Mouse (Mus musculus): ENCODE measurements around the gene Rbfox3. TPM values are rescaled to one million over a fixed set of nuclear protein-coding genes. Genes with fewer than 3 reads are reported as not detected.

The Rbfox3 gene
- polyA plus RNA-seq, 1 experiment: not detected

DNA sequence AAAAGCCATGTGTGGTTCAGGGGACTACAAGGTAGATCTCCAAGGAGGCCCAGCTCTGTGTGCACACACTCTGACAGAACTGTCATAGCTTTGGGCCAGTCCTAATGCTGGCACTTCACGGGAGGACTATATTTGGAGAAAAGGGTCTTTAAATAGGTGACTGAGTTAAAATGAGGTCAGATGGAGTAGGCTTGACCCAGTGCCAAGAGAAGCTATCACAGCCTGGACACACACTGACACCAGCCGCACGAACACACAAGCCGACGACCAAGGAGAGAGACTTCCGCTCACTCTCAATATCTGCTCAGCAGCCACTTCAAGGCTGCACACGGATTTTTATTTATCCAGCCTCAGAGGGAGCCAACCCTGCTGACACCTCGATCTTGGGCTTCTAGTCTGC lies 248.1 kb downstream of the Rbfox3 start:
- Histone ChIP-seq H3K27me3 (ENCODE audit: control insufficient read depth, insufficient read depth, insufficient read length) (peaks cover 32% of the 10 kb centered on the region), H3ac (ENCODE audit: control insufficient read depth, insufficient read length) (no peak overlapping the region), H3K4me2 (ENCODE audit: low read depth) (no peak overlapping the region), H3K4me3 (no peak overlapping the region), H3K79me2 (ENCODE audit: control insufficient read depth, insufficient read depth) (no peaks in the 10 kb centered on the region), H3K36me3 (ENCODE audit: control insufficient read depth, insufficient read depth) (no peaks in the 10 kb centered on the region)
- TF ChIP-seq MYOD1 (IDR thresholded peaks at IDR 0.05; ENCODE audit: control insufficient read depth in 1 of 3, insufficient read length in 2 of 3, low read depth in 2 of 3): no peak
- no peak for TF ChIP-seq MAX (IDR thresholded peaks at IDR 0.05; ENCODE audit: low read depth)
- no peak for TF ChIP-seq REST (IDR thresholded peaks at IDR 0.05; ENCODE audit: insufficient read depth, insufficient read length)
- no peak for TF ChIP-seq TCF12 (IDR thresholded peaks at IDR 0.05; ENCODE audit: insufficient read depth, poor library complexity, severe bottlenecking)
- no peak for TF ChIP-seq TCF3 (IDR thresholded peaks at IDR 0.05; ENCODE audit: insufficient read length, low read depth)
- TF ChIP-seq SRF (IDR thresholded peaks at IDR 0.05; ENCODE audit: control insufficient read depth, insufficient read length, low read depth): no peak
- TF ChIP-seq POLR2A (IDR thresholded peaks at IDR 0.05; ENCODE audit: insufficient read length, low read depth): no peak
- no peak for TF ChIP-seq USF1 (IDR thresholded peaks at IDR 0.05; ENCODE audit: low read depth)
- no peak for TF ChIP-seq CEBPB (IDR thresholded peaks at IDR 0.05; ENCODE audit: insufficient read depth, poor library complexity, severe bottlenecking)
- no peak for TF ChIP-seq E2F4 (IDR thresholded peaks at IDR 0.05; ENCODE audit: insufficient read depth)
- TF ChIP-seq MYOG (IDR thresholded peaks at IDR 0.05; ENCODE audit: control insufficient read depth in 1 of 3, insufficient read depth in 1 of 3, insufficient read length in 2 of 3, low read depth in 2 of 3): no peak
- no peak for TF ChIP-seq POLR2AphosphoS2 (IDR thresholded peaks at IDR 0.05; ENCODE audit: insufficient read length, low read depth)

DNA sequence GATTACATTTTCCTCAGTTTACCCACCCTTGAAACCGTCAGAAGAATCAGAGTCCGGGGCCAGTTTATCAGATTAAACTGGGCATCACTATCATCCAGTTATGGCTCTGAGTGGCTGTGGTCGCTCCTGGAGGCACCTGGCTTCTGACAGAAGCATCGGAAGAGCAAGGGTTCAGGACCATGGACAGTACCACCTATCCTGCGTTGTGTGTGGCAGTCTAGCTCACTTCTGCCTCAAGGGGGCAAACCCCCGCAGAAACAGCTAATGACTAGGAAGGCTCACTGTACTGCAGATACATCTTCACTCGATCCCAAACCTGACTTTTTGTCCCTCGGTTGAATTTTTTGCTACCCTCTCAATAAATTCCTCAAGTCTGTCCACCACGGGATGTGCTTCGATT lies 252.1 kb downstream of the Rbfox3 start:
- Histone ChIP-seq H3K79me2 (ENCODE audit: control insufficient read depth, insufficient read depth) (no peaks in the 10 kb centered on the region), H3ac (ENCODE audit: control insufficient read depth, insufficient read length) (no peak overlapping the region), H3K4me3 (no peak overlapping the region), H3K27me3 (ENCODE audit: control insufficient read depth, insufficient read depth, insufficient read length) (peaks cover 54% of the 10 kb centered on the region), H3K36me3 (ENCODE audit: control insufficient read depth, insufficient read depth) (no peaks in the 10 kb centered on the region), H3K4me2 (ENCODE audit: low read depth) (no peak overlapping the region)
- no peak for TF ChIP-seq E2F4 (IDR thresholded peaks at IDR 0.05; ENCODE audit: insufficient read depth)
- TF ChIP-seq REST (IDR thresholded peaks at IDR 0.05; ENCODE audit: insufficient read depth, insufficient read length): peak; percentile 98
- no peak for TF ChIP-seq MAX (IDR thresholded peaks at IDR 0.05; ENCODE audit: low read depth)

GRCm38 (mm10) chr11:118655833-118656232 lies 255.6 kb downstream of the Rbfox3 start:
- Histone ChIP-seq H3K27me3 (ENCODE audit: control insufficient read depth, insufficient read depth, insufficient read length) (peaks cover 60% of the 10 kb centered on the region), H3K36me3 (ENCODE audit: control insufficient read depth, insufficient read depth) (no peaks in the 10 kb centered on the region)
- TF ChIP-seq USF1 (IDR thresholded peaks at IDR 0.05; ENCODE audit: low read depth): no peak
- TF ChIP-seq POLR2AphosphoS2 (IDR thresholded peaks at IDR 0.05; ENCODE audit: insufficient read length, low read depth): no peak
- no peak for TF ChIP-seq TCF3 (IDR thresholded peaks at IDR 0.05; ENCODE audit: insufficient read length, low read depth)
- TF ChIP-seq TCF12 (IDR thresholded peaks at IDR 0.05; ENCODE audit: insufficient read depth, poor library complexity, severe bottlenecking): no peak
- TF ChIP-seq MAX (IDR thresholded peaks at IDR 0.05; ENCODE audit: low read depth): no peak
- TF ChIP-seq SRF (IDR thresholded peaks at IDR 0.05; ENCODE audit: control insufficient read depth, insufficient read length, low read depth): no peak
- TF ChIP-seq POLR2A (IDR thresholded peaks at IDR 0.05; ENCODE audit: insufficient read length, low read depth): no peak
- TF ChIP-seq MYOD1 (IDR thresholded peaks at IDR 0.05; ENCODE audit: control insufficient read depth in 1 of 3, insufficient read length in 2 of 3, low read depth in 2 of 3): no peak
- TF ChIP-seq CEBPB (IDR thresholded peaks at IDR 0.05; ENCODE audit: insufficient read depth, poor library complexity, severe bottlenecking): no peak
- TF ChIP-seq REST (IDR thresholded peaks at IDR 0.05; ENCODE audit: insufficient read depth, insufficient read length): no peak
- no peak for TF ChIP-seq MYOG (IDR thresholded peaks at IDR 0.05; ENCODE audit: control insufficient read depth in 1 of 3, insufficient read depth in 1 of 3, insufficient read length in 2 of 3, low read depth in 2 of 3)
- no peak for TF ChIP-seq E2F4 (IDR thresholded peaks at IDR 0.05; ENCODE audit: insufficient read depth)

GRCm38 (mm10) chr11:118653521-118654318 lies 257.7 kb downstream of the Rbfox3 start:
- Histone ChIP-seq H3K4me2 (ENCODE audit: low read depth) (no peak overlapping the region), H3K36me3 (ENCODE audit: control insufficient read depth, insufficient read depth) (no peaks in the 10 kb centered on the region), H3K27me3 (ENCODE audit: control insufficient read depth, insufficient read depth, insufficient read length) (peaks cover 74% of the 10 kb centered on the region), H3K79me2 (ENCODE audit: control insufficient read depth, insufficient read depth) (no peaks in the 10 kb centered on the region), H3ac (ENCODE audit: control insufficient read depth, insufficient read length) (no peak overlapping the region), H3K4me3 (no peak overlapping the region)
- no peak for TF ChIP-seq REST (IDR thresholded peaks at IDR 0.05; ENCODE audit: insufficient read depth, insufficient read length)
- no peak for TF ChIP-seq TCF12 (IDR thresholded peaks at IDR 0.05; ENCODE audit: insufficient read depth, poor library complexity, severe bottlenecking)
- TF ChIP-seq E2F4 (IDR thresholded peaks at IDR 0.05; ENCODE audit: insufficient read depth): no peak
- no peak for TF ChIP-seq POLR2A (IDR thresholded peaks at IDR 0.05; ENCODE audit: insufficient read length, low read depth)
- TF ChIP-seq MYOD1 (IDR thresholded peaks at IDR 0.05; ENCODE audit: control insufficient read depth in 1 of 3, insufficient read length in 2 of 3, low read depth in 2 of 3): no peak
- TF ChIP-seq TCF3 (IDR thresholded peaks at IDR 0.05; ENCODE audit: insufficient read length, low read depth): no peak
- TF ChIP-seq POLR2AphosphoS2 (IDR thresholded peaks at IDR 0.05; ENCODE audit: insufficient read length, low read depth): no peak
- TF ChIP-seq MYOG (IDR thresholded peaks at IDR 0.05; ENCODE audit: control insufficient read depth in 1 of 3, insufficient read depth in 1 of 3, insufficient read length in 2 of 3, low read depth in 2 of 3): no peak
- no peak for TF ChIP-seq SRF (IDR thresholded peaks at IDR 0.05; ENCODE audit: control insufficient read depth, insufficient read length, low read depth)
- TF ChIP-seq CEBPB (IDR thresholded peaks at IDR 0.05; ENCODE audit: insufficient read depth, poor library complexity, severe bottlenecking): no peak
- TF ChIP-seq USF1 (IDR thresholded peaks at IDR 0.05; ENCODE audit: low read depth): no peak
- no peak for TF ChIP-seq MAX (IDR thresholded peaks at IDR 0.05; ENCODE audit: low read depth)

More at GRCm38 (mm10) chr11:118655833-118656232, 255.6 kb downstream of the Rbfox3 start:
- Histone ChIP-seq H3K79me2 (ENCODE audit: control insufficient read depth, insufficient read depth) (no peaks in the 10 kb centered on the region), H3ac (ENCODE audit: control insufficient read depth, insufficient read length) (no peak overlapping the region), H3K4me2 (ENCODE audit: low read depth) (no peak overlapping the region), H3K4me3 (no peak overlapping the region)

Data from myocyte (in vitro differentiated cells).